Mouse (Mus musculus): ENCODE results near the gene Grid1.

DNA sequence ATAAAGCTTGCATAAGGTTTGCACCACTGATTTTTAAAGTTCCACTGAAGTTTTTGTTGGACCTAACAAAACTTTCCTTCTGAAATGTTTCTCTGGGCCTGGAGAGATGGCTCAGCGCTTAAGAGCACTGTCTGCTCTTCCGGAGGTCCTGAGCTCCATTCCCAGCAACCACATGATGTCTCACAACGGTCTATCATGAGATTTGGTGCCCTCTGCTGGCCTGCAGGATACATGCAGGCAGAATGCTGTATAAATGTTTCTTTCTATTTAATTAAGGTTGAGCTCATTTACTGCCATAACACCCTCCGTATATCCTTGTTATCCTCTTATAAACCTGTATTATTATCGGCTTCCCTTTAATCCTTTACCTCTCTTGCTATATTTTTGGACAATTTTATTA is 805.8 kb downstream of the Grid1 start:
- TF ChIP-seq CTCF (conservative IDR thresholded peaks at IDR 0.05; ENCODE audit: low read length): no peak
- no peak for TF ChIP-seq POU5F1 (IDR thresholded peaks at IDR 0.05; ENCODE audit: borderline replicate concordance, low read length)
- TF ChIP-seq NANOG (IDR thresholded peaks at IDR 0.05; ENCODE audit: borderline replicate concordance, low read length): no peak

Data from E14TG2a.4 (cell line).